Mouse (Mus musculus): ENCODE measurements around the gene Mb. TPM values are rescaled to one million over a fixed set of nuclear protein-coding genes. Genes with fewer than 3 reads are reported as not detected.

Gene Mb
- polyA plus RNA-seq, 1 experiment: not detected

DNA sequence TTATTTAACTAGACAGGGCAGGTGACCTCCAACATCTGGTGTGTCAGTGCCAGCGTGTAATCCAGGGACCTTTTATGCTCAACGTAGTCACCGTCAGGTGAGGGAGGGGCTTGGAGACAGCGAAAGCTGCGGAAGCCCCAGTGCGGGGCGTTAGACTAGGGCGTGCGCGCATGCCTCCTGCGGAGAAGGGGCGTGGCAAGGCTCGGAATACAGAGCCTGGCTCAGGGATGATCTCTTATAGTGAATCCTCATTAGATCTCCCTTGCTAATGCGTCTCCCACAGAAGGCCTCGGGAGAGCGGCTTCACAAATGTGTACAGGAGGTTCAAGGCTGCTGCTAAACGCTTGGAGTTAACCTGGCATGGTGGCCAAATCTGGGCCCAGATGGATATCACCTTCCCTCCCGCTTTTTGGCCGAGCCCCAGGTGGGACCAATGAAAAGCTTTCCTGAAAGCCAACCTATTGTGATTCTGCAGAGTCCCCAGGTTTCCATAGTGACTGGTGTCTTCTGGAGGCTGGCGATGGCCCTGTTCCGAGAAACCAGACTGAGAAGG is 62.9 kb downstream of the Mb start:
- H3K27me3 ChIP-seq (ENCODE audit: control insufficient read depth): peaks cover 4% of the 10 kb centered on the region; the same call in 1 of the 2 replicates
- H3K9me3 ChIP-seq (ENCODE audit: control insufficient read depth, low read length): no peaks in the 10 kb centered on the region; the same call in 1 of the 2 replicates
- no peaks in the 10 kb centered on the region for H3K4me1 ChIP-seq (ENCODE audit: control insufficient read depth)
- no peaks in the 10 kb centered on the region for H3K36me3 ChIP-seq (ENCODE audit: control insufficient read depth)
- peak overlapping the region; percentile 34 for H3K4me3 ChIP-seq (replicated peaks)
- TF ChIP-seq TAL1 (IDR thresholded peaks at IDR 0.05; ENCODE audit: low read length) (no peak), GATA1 (IDR thresholded peaks at IDR 0.05; ENCODE audit: low read length) (no peak)

DNA sequence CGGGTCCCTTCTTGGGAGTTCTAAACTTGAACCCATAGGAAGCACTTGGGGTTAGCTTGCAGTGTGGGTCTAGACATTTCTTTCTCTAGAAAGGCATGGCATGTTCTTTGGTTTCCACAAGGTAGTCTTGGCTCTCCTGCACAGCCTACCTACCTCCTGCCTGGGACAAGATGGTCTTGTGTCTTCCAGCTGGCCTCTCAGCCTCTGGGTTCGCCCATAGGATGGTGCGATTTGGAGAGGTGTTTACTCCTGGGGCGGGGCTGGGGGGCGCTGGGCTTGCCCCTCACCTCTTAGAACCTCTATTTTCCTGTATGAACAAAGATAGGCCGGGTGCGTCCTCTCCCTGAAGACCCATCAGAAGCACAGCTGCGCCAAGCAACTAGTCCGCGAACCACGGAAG is 63.3 kb downstream of the Mb start:
- Histone ChIP-seq H3K9me3 (ENCODE audit: control insufficient read depth, low read length) (no peaks in the 10 kb centered on the region; the same call in 1 of the 2 replicates), H3K36me3 (ENCODE audit: control insufficient read depth) (no peaks in the 10 kb centered on the region), H3K4me1 (ENCODE audit: control insufficient read depth) (no peaks in the 10 kb centered on the region), H3K4me3 (replicated peaks) (peak overlapping the region; percentile 34), H3K27me3 (ENCODE audit: control insufficient read depth) (peaks cover 4% of the 10 kb centered on the region; the same call in 1 of the 2 replicates)
- no peak for TF ChIP-seq TAL1 (IDR thresholded peaks at IDR 0.05; ENCODE audit: low read length)
- no peak for TF ChIP-seq GATA1 (IDR thresholded peaks at IDR 0.05; ENCODE audit: low read length)

DNA sequence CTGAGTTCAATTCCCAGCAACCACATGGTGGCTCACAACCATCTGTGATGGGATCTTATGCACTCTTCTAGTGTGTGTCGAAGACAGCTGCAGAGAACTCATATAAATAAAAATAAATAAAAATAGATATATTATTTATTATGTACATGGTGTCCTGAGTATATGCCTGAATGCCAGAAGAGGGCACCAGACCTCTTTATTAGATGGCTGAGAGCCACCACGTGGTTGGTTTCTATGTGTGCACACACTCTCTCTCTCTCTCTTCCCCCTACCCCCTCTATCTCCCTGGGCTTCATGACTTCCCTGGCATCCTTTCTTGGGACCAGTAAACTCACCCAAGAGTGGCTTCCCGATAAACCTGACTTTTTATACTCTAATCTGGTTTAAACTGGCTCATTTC is 67.7 kb downstream of the Mb start:
- Histone ChIP-seq H3K27me3 (ENCODE audit: control insufficient read depth) (0 out of 2 replicates have a peak, but pooled peaks cover 2% of the 10 kb centered on the region), H3K4me1 (ENCODE audit: control insufficient read depth) (no peaks in the 10 kb centered on the region), H3K36me3 (ENCODE audit: control insufficient read depth) (no peaks in the 10 kb centered on the region), H3K4me3 (replicated peaks) (no peak overlapping the region), H3K9me3 (ENCODE audit: control insufficient read depth, low read length) (no peaks in the 10 kb centered on the region)
- TF ChIP-seq GATA1 (IDR thresholded peaks at IDR 0.05; ENCODE audit: low read length) (no peak), TAL1 (IDR thresholded peaks at IDR 0.05; ENCODE audit: low read length) (no peak)

GRCm38 (mm10) chr15:76979799-76980198 is 70.7 kb downstream of the Mb start:
- Histone ChIP-seq H3K36me3 (ENCODE audit: control insufficient read depth) (no peaks in the 10 kb centered on the region), H3K4me1 (ENCODE audit: control insufficient read depth) (no peaks in the 10 kb centered on the region), H3K27me3 (ENCODE audit: control insufficient read depth) (peaks cover 1% of the 10 kb centered on the region; the same call in 1 of the 2 replicates), H3K9me3 (ENCODE audit: control insufficient read depth, low read length) (no peaks in the 10 kb centered on the region), H3K4me3 (replicated peaks) (no peak overlapping the region)
- TF ChIP-seq TAL1 (IDR thresholded peaks at IDR 0.05; ENCODE audit: low read length) (no peak), GATA1 (IDR thresholded peaks at IDR 0.05; ENCODE audit: low read length) (no peak)

- TF ChIP-seq GATA1 (IDR thresholded peaks at IDR 0.05; ENCODE audit: low read length): no peak
- TF ChIP-seq TAL1 (IDR thresholded peaks at IDR 0.05; ENCODE audit: low read length): no peak
- Histone ChIP-seq H3K9me3 (ENCODE audit: control insufficient read depth, low read length) (no peaks in the 10 kb centered on the region), H3K27me3 (ENCODE audit: control insufficient read depth) (peaks cover 8% of the 10 kb centered on the region), H3K36me3 (ENCODE audit: control insufficient read depth) (no peaks in the 10 kb centered on the region), H3K4me3 (replicated peaks) (no peak overlapping the region), H3K4me1 (ENCODE audit: control insufficient read depth) (peaks cover 3% of the 10 kb centered on the region)
Measured at GRCm38 (mm10) chr15:76976619-76977018, 73.9 kb downstream of the Mb start.

- TF ChIP-seq TAL1 (IDR thresholded peaks at IDR 0.05; ENCODE audit: low read length) (no peak), GATA1 (IDR thresholded peaks at IDR 0.05; ENCODE audit: low read length) (no peak)
- Histone ChIP-seq H3K9me3 (ENCODE audit: control insufficient read depth, low read length) (peaks cover 2% of the 10 kb centered on the region; the same call in 1 of the 2 replicates), H3K36me3 (ENCODE audit: control insufficient read depth) (no peaks in the 10 kb centered on the region), H3K4me3 (replicated peaks) (peak overlapping the region; percentile 44), H3K27me3 (ENCODE audit: control insufficient read depth) (peaks cover 8% of the 10 kb centered on the region), H3K4me1 (ENCODE audit: control insufficient read depth) (peaks cover 3% of the 10 kb centered on the region)
Measured at GRCm38 (mm10) chr15:76973855-76974651, 76.4 kb downstream of the Mb start.

GRCm38 (mm10) chr15:76973272-76973854 is 77.1 kb downstream of the Mb start:
- H3K36me3 ChIP-seq (ENCODE audit: control insufficient read depth): no peaks in the 10 kb centered on the region
- peaks cover 3% of the 10 kb centered on the region for H3K4me1 ChIP-seq (ENCODE audit: control insufficient read depth)
- H3K4me3 ChIP-seq (replicated peaks): no peak overlapping the region
- TF ChIP-seq TAL1 (IDR thresholded peaks at IDR 0.05; ENCODE audit: low read length): no peak
- no peak for TF ChIP-seq GATA1 (IDR thresholded peaks at IDR 0.05; ENCODE audit: low read length)
- peaks cover 8% of the 10 kb centered on the region for H3K27me3 ChIP-seq (ENCODE audit: control insufficient read depth)
- peaks cover 2% of the 10 kb centered on the region; the same call in 1 of the 2 replicates for H3K9me3 ChIP-seq (ENCODE audit: control insufficient read depth, low read length)

DNA sequence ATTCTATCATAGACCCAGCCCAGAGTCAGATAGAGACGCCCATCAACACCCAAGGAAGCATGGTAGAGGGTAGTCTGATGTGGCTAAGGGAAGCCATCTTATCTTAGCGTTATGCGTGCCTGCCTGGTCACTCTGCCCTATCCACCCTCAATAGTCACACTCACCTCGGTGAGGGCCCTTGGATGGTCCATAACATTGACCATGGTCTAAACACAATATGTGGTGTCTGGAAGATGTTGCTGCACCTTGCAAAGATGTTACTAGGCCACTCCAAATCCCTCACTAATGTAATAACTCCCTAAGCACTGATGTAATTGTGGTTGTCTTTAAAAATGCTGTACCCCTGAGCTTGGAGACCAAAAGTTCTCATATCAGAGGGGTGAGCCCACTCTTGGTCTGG is 77.8 kb downstream of the Mb start:
- Histone ChIP-seq H3K9me3 (ENCODE audit: control insufficient read depth, low read length) (peaks cover 2% of the 10 kb centered on the region; the same call in 1 of the 2 replicates), H3K27me3 (ENCODE audit: control insufficient read depth) (peaks cover 8% of the 10 kb centered on the region), H3K4me1 (ENCODE audit: control insufficient read depth) (peaks cover 3% of the 10 kb centered on the region), H3K4me3 (replicated peaks) (no peak overlapping the region), H3K36me3 (ENCODE audit: control insufficient read depth) (no peaks in the 10 kb centered on the region)
- TF ChIP-seq TAL1 (IDR thresholded peaks at IDR 0.05; ENCODE audit: low read length) (no peak), GATA1 (IDR thresholded peaks at IDR 0.05; ENCODE audit: low read length) (no peak)

Other genes with a start within 250 kb of the Mb start
- 0.13 and 0.14 TPM in 2 replicates for gene Zfp251, start 179.2 kb downstream of the Mb start, polyA plus RNA-seq (2012)
- 0.01 and 0.02 TPM in 2 replicates for gene Zfp7, start 171.4 kb downstream of the Mb start, polyA plus RNA-seq (2012)
- not detected in 2 replicates for gene Gm49527, start 171.3 kb downstream of the Mb start, polyA plus RNA-seq (2012)
- 0.05 TPM in 2 replicates for gene Zfp647, start 125.2 kb downstream of the Mb start, polyA plus RNA-seq (2012)
- 5.5 and 7.4 TPM in 2 replicates for gene 1110038F14Rik, start 102.2 kb downstream of the Mb start, polyA plus RNA-seq (2012)
- 0.03 and 0.13 TPM in 2 replicates for gene Apol6, start 5.9 kb downstream of the Mb start, polyA plus RNA-seq (2012)